Mouse (Mus musculus): ENCODE measurements around the gene Foxa1.

The Foxa1 gene

GRCm38 (mm10) chr12:57544641-57545370 is 1.9 kb downstream of the Foxa1 start:
- POLR2A ChIA-PET = interaction anchor here in 1 of 4 experiments (0.7 kb wide), 1 partner anchor 10 kb away, joined by 3 read pairs; no protein-coding TSS in a partner anchor
- CTCF ChIA-PET = interaction anchor here in 1 of 4 experiments (0.6 kb wide), 2 partner anchors 8 to 239 kb away, joined by 3 read pairs; no protein-coding TSS in a partner anchor

- POLR2A ChIA-PET = interaction anchor here in 2 of 4 experiments (0.6 to 2.0 kb wide), 3 partner anchors 9 to 347 kb away, joined by 3 to 4 read pairs (median 3); no protein-coding TSS in a partner anchor
- CTCF ChIA-PET = interaction anchor here in 3 of 4 experiments (0.6 to 2.4 kb wide), 3 partner anchors 9 to 862 kb away, joined by 3 to 11 read pairs (median 5); no protein-coding TSS in a partner anchor
These were observed 3.1 kb downstream of the Foxa1 start for GRCm38 (mm10) chr12:57543627-57543991.

GRCm38 (mm10) chr12:57542746-57543626 is 3.7 kb downstream of the Foxa1 start:
- POLR2A ChIA-PET = interaction anchor here in 1 of 4 experiments (2.0 kb wide), 1 partner anchor 346 kb away, joined by 4 read pairs; no protein-coding TSS in a partner anchor
- CTCF ChIA-PET = interaction anchor here (1.0 to 2.4 kb wide), 15 partner anchors 8 to 853 kb away, joined by 3 to 11 read pairs (median 4); no protein-coding TSS in a partner anchor

- POLR2A ChIA-PET = interaction anchor here in 3 of 4 experiments (0.7 to 2.0 kb wide), 4 partner anchors 8 to 1468 kb away, joined by 3 to 4 read pairs (median 4); partner anchors contain the start of genes Mipol1 (in 1 of the 3) and Prps1l3 (in 1 of the 3)
These were observed 4.6 kb downstream of the Foxa1 start for GRCm38 (mm10) chr12:57541931-57542745.

GRCm38 (mm10) chr12:57541118-57541517 is 5.6 kb downstream of the Foxa1 start:
- ChIA-PET POLR2A (interaction anchor here in 1 of 4 experiments (1.0 kb wide), 1 partner anchor 10 kb away, joined by 4 read pairs; no protein-coding TSS in a partner anchor), CTCF (interaction anchor here in 1 of 4 experiments (1.5 to 1.7 kb wide), 2 partner anchors 35 to 851 kb away, joined by 4 to 5 read pairs; no protein-coding TSS in a partner anchor)

More at GRCm38 (mm10) chr12:57541931-57542745, 4.6 kb downstream of the Foxa1 start:
- CTCF ChIA-PET = interaction anchor here (0.8 to 2.4 kb wide), 21 partner anchors 8 to 852 kb away, joined by 3 to 11 read pairs (median 4); partner anchors contain the start of gene Ttc6 (in 1 of the 4)

- ChIA-PET CTCF (interaction anchor here in 2 of 4 experiments (0.6 to 1.3 kb wide), 3 partner anchors 10 to 209 kb away, joined by 3 to 10 read pairs (median 9); no protein-coding TSS in a partner anchor), POLR2A (interaction anchor here in 1 of 4 experiments (1.1 kb wide), 1 partner anchor 838 kb away, joined by 5 read pairs; no protein-coding TSS in a partner anchor)
These were observed 7.1 kb downstream of the Foxa1 start for GRCm38 (mm10) chr12:57539551-57539985.

GRCm38 (mm10) chr12:57538588-57539550 is 7.8 kb downstream of the Foxa1 start:
- CTCF ChIA-PET = interaction anchor here in 2 of 4 experiments (0.6 to 1.3 kb wide), 3 partner anchors 10 to 87 kb away, joined by 3 to 9 read pairs (median 7); no protein-coding TSS in a partner anchor
- POLR2A ChIA-PET = interaction anchor here in 1 of 4 experiments (0.6 to 1.1 kb wide), 3 partner anchors 11 to 838 kb away, joined by 3 to 5 read pairs (median 3); no protein-coding TSS in a partner anchor

- POLR2A ChIA-PET = interaction anchor here in 1 of 4 experiments (0.6 to 1.1 kb wide), 4 partner anchors 11 to 837 kb away, joined by 3 to 5 read pairs (median 3); no protein-coding TSS in a partner anchor
- CTCF ChIA-PET = interaction anchor here in 1 of 4 experiments (0.8 kb wide), 1 partner anchor 11 kb away, joined by 7 read pairs; no protein-coding TSS in a partner anchor
These were observed 8.7 kb downstream of the Foxa1 start for GRCm38 (mm10) chr12:57537791-57538587.

- POLR2A ChIA-PET = interaction anchor here in 2 of 4 experiments (0.6 to 1.0 kb wide), 2 partner anchors 10 to 841 kb away, joined by 3 to 4 read pairs; no protein-coding TSS in a partner anchor
These were observed 9.6 kb downstream of the Foxa1 start for GRCm38 (mm10) chr12:57536909-57537670.

GRCm38 (mm10) chr12:57536056-57536908 is 10.4 kb downstream of the Foxa1 start:
- ChIA-PET POLR2A (interaction anchor here in 2 of 4 experiments (0.6 to 1.4 kb wide), 2 partner anchors 305 to 841 kb away, joined by 3 to 4 read pairs; no protein-coding TSS in a partner anchor), CTCF (interaction anchor here in 2 of 4 experiments (0.7 to 0.8 kb wide), 2 partner anchors 9 to 10 kb away, joined by 3 read pairs; no protein-coding TSS in a partner anchor)

More at GRCm38 (mm10) chr12:57536909-57537670, 9.6 kb downstream of the Foxa1 start:
- CTCF ChIA-PET = interaction anchor here in 1 of 4 experiments (0.7 kb wide), 1 partner anchor 8 kb away, joined by 3 read pairs; no protein-coding TSS in a partner anchor

GRCm38 (mm10) chr12:57534879-57535611 is 11.7 kb downstream of the Foxa1 start:
- ChIA-PET CTCF (interaction anchor here in 1 of 4 experiments (0.6 to 0.7 kb wide), 2 partner anchors 223 to 291 kb away, joined by 3 read pairs; no protein-coding TSS in a partner anchor), POLR2A (interaction anchor here in 2 of 4 experiments (0.8 to 1.4 kb wide), 2 partner anchors 9 to 304 kb away, joined by 3 read pairs; no protein-coding TSS in a partner anchor)

- POLR2A ChIA-PET = interaction anchor here in 1 of 4 experiments (0.7 to 0.8 kb wide), 2 partner anchors 10 kb away, joined by 3 read pairs; no protein-coding TSS in a partner anchor
These were observed 12.2 kb downstream of the Foxa1 start for GRCm38 (mm10) chr12:57534517-57534878.

More at GRCm38 (mm10) chr12:57534517-57534878, 12.2 kb downstream of the Foxa1 start:
- CTCF ChIA-PET = interaction anchor here in 1 of 4 experiments (0.6 to 0.7 kb wide), 2 partner anchors 222 to 291 kb away, joined by 3 read pairs; no protein-coding TSS in a partner anchor

All from embryonic stem cell, embryonic (primary cell).